Mouse (Mus musculus): Measurements from ENCODE around the gene Itih4.
A peak's percentile ranks its signal among the peaks of the same experiment; 100 is the strongest.

Gene Itih4

DNA sequence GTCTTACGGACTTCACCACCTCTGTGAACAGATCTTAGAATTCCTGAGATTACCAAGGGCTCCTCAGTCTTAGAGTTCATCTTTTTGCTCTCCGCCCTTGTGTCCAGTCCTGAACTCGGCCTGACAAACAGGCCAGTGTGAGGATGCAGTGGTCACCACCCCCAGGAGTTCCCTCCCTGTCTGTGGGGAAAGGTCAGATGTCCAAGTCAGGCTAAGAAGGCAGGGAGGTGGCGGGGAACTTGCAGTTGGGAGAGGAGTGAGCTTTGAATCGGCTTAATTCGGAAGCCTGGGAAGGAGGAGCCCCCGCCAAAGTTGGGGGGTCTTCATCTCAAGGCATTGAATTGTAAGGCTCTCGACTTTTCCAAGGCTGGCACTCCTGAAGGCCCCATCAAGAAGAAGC lies 6.0 kb upstream of the Itih4 start:
- no peak for DNase-seq

DNA sequence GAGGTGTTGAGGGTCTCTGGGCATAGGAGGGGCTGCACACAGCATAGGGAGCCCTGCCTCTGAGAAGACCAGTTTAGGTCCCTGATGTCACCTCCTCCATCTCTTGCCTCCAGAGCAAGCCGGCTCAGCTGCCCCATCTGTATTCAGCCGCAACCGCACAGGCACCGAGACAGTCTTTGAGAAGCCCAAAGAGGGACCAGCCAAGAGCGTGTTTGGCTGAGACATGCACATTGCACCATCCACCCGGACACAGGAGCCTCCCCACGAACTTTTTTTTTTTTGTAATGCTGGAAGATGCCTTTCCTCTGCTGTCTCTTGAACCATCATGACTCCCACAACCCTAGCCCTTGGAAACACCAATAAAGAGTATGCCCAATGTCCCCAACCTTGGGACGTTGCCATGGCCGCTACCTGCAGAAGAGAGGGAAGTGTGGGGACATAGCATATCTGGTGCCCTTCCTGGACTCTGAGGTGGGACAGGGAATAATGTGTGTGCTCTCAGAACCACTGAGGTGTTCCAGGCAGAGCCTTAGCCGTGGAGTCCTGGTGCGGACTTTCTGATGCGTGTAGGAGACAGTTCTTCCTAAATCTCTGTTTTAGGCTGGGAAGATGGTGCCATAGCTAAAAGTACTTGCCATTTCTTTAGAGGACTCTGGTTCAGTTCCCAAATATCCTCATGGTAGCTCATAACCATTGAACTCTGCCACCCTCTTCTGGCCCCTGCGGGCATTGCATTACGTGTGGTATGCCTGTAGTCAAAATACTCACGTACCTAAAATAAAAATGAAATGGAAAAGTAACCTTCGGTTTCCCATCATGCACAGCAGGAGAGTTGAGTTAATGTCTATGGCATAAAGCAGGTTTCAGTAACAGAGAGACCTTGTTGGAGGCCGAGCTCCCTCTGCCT lies 5.2 kb upstream of the Itih4 start:
- DNase-seq, result peak; percentile 45 to 69

DNA sequence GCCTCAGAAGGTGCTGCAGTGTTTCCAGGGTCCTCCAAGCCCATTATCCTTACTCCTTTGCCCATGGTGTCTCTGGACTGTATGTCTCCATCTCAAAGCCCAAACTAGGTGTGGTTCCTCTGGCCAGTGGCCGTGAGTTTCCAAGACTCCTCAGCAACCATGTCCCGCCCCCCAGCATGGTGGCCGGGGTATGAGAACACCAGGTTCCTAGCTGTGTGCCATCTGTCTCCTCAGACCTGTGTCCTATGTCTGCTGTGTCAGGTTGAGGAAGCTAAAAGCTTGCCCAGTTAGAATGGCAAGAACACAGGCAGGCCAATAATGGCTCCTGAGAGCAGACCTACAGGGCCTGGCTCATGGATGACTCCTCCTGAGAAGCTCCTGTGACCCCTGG lies 4.6 kb upstream of the Itih4 start:
- DNase-seq, result no peak

DNA sequence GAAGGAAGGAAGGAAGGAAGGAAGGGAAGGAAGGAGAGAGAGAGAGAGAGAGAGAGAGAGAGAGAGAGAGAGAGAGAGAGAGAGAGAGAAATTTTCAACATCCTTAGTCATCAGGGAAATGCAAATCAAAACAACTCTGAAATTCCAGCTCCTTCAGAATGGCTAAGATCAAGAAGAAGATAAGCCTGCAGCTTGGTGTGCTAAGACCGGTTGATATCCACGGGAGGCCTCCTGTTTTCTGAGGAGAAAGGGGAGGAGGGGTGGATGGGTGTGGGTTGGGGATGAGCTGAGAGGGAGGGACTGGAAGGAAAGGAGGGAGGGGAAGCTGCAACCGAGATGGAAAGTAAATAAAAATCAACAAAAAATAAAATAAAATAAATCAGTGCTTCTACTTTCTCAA lies 978 bp upstream of the Itih4 start:
- DNase-seq, result no peak

DNA sequence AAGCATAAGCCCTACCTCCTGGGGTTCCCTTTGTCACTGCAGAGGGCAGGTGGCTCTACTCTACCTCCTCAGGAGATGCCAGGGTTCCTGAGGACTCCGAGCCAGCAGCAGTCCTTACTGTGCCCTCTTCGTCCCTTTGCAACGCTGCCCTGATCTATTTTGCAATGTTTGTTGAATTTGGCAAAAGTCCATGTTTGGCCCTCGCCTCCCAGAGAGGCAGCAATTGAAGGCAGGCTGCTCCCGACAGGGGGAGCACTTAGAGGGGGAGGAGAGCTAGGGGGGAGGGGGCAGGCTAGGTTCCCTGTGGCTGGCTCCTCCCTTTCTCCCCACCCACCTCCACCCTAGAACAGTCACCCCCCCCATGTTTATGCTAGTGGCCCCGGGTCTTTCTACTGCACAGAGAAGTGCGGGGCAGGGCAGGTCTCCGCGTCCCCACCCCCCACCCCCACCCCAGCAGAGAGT lies 2.0 kb downstream of the Itih4 start:
- DNase-seq, result peak; percentile 27 to 56

DNA sequence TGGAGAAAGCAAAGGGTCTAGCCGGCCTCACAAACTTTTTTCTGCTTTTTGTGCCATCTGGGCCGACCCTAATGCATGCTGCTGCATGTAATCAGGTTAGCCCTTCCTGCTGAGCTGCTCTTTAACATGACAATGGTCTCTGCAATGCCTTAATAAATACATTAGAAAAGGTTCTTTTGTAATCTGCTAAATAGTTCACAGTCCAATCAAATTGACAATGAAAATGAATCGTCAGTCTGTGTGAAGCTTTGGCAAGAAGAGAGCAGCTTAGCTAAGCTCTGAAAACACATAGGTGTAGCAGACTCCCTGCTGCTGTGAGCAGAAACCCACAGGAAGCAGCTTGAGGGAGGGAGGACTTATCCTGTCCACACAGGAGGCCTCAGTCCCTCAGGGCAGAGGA lies 13.7 kb downstream of the Itih4 start:
- DNase-seq, result no peak

DNA sequence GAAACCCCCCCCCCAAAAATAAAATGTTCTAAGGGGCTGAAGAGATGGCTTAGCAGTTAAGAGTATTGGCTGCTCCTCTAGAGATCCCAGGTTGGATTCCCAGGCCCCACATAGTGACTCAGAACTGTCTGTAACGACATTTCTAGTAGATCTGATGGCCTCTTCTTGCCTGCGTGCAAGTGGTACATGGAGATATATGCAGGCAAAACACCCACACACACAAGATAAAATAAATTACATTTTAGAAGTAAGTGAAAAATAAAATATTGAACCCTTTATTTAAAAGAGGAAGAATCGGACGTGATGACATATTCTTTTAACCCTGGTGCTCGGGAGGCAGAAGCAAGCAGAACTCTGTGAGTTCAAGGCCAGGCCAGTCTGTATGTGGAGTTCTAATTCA lies 16.4 kb downstream of the Itih4 start:
- DNase-seq, result no peak

DNA sequence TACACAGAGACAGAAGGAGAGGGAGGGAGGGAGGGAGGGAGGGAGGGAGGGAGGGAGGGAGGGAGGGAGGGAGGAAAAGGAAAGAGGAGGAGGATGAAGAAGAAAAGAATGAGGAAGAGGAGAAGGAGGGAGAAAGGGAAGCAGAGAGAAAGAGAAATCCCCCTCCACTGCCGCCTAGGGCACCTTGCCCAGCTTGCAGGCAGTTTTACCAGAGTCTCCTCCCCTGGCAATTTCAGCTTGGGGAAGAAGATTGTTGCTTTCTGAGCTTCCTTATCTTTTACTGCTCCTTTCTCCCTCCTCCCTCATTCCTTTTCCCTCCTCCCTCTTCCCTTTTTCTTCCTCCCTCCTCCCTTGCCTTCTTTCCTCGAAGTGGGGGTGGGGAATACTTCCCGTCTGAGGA lies 16.8 kb downstream of the Itih4 start:
- DNase-seq, result no peak

DNA sequence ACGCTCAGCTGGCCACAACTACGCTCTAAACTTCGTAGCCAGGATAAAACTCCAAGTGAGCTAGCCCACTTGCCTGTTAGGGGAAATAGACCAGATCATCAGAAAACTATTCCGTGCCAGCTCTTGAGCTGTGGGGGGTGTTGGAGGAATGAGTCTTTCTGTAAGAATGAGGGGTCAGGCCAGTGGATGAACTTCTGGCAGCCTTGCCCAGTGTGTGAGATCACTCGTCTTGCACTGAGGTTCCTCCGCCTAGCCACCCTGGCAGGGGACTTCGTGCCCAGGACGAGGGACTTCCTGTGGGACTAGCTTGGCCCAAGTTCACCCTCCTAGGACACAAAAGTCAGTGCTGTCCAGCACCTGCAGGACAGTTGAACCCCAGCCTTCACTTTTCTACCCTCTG lies 18.0 kb downstream of the Itih4 start:
- no peak for DNase-seq

DNA sequence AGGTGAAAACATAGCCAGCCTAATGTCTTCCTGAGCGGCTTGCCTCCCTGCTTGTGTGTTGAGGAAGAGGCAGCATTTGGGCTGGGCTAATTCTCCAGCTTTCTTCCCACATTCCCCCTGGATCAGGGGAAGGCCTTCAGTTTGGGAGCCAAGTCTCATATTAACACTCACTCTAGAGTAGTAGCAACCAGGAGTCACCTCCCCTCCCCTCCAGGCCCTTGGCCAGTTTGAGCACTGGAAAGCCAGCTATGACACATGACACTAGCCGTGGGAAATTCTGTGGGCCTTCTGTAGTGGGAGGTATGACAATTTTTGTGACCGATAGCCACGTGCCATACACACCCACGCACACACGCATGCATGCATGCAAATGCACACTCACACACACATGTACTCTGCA lies 19.7 kb downstream of the Itih4 start:
- no peak for DNase-seq

DNA sequence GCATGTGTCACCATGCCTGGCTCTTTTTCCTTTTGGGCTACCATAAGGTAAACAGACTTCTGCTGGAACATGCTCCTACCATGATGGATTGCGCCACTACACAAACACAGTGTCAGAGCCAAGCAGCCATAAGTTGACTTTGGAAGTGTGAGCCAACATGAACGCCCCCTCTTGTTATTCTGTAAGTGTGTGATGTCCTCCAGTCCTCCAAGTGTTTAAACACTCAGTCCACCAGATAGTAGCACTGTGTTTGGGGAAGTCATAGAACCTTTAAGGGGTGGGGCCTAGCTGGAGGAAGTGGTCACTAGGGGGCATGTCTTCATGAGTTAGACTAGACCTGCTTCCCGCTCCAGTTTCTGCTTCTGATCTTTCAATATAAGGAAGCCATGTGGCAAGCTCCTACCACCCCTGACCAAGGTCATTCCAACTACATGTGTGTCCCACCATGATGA lies 21.6 kb downstream of the Itih4 start:
- no peak for DNase-seq

DNA sequence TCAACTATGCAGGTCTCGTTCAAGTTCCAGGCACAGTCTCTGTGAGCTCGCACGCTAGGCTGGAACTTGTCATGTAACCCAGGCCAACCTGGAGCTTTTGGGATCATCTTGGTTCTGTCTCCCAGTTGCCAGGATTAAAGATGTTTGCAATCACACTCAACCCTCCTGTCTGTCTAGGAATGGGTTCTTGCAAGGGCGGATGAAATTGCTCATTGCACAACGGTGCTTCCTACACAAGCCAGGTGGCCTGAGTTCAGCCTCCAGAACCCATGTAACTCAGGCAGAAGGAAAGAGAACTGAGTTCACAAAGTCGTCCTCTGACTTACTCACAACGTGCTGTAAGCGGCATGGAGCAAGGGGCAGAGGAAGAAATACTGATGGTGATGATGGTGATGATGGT lies 24.9 kb downstream of the Itih4 start:
- DNase-seq, result no peak

DNA sequence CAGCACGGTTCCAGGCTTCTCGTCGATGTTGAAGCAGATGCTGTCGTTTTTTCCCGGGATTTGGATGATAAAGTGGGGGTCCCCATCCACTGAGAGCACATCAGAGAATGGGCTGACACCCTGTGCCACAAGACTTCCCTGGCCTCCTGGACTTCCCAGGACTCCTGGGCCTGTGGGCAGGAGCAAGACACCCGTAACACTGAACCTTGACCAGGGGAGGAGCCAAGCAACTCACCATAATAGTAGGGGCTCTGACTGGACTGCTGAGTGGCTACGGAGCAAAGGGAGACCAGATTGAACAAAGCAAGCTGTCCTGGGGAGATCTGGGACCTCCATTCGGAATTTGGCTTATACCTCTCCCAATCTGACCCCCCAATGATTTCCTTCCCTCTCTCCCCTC lies 26.4 kb downstream of the Itih4 start:
- peak; percentile 36 to 64 for DNase-seq

DNA sequence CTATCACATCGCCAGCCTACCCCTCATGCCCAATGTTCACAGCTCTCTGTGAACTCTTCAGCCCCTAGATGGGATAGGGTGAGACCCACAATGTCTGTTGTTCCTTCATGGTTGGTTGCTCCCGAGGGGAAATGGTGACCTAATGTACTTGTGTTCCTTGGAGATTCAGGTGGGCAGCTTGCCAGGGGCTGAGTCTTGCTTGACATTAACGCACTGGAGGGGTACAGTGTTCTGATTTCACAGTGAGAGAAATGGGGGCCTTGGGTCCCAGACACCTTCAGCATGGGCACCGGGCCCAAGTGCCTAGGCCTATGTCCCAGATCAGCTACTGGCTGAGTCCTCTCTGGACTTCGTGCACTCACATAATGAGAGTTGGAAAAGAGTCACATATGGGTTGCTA lies 27.1 kb downstream of the Itih4 start:
- peak; percentile 15 to 60 for DNase-seq

DNA sequence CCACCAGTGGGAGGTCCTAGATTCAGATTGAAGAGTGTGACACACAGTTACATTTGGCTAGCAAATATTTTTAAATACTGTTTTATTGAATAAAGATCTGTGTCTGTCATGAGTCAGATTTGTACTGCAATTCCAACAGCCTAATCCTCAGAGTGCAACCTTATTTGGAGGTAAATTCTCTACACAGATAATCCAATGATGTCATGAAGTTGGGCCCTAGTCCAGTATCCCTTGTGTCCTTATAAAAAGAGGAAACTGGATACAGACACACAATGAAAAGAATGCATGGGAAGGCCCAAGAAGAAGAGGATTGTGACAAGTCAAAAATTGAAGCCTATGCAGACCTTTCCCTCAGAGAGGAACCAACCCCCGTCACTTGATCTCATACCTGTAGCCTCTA lies 30.2 kb downstream of the Itih4 start:
- no peak for DNase-seq

DNA sequence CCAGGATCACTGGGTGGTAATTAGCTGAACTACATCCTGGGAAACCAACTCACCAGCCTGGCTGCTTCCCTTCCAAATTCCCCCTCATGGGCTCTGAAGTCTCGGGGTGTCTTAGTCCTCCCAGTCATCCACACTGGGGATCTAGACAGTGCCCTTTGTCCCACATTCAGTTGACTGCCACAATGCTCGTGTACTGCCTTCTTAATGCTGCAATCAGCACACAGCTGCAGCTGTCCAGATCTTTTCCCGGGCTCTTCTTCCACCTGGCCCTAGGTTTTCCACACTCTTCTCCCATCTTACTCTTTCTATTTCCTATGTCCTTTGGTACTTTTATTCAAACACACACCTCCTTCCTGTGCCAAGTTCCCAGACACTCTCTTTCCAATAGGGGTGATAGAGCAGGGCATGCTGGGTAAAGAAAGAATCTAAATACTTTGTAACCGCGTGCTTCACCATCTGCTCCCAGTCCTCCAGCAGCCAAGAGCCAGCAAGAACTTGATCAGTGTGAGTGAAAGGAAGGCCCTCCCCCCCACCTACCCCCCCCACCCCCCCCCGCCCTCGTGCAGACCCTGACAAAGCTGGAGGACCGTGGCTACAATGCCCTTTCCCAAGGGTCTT lies 35.9 kb downstream of the Itih4 start:
- no peak for DNase-seq

DNA sequence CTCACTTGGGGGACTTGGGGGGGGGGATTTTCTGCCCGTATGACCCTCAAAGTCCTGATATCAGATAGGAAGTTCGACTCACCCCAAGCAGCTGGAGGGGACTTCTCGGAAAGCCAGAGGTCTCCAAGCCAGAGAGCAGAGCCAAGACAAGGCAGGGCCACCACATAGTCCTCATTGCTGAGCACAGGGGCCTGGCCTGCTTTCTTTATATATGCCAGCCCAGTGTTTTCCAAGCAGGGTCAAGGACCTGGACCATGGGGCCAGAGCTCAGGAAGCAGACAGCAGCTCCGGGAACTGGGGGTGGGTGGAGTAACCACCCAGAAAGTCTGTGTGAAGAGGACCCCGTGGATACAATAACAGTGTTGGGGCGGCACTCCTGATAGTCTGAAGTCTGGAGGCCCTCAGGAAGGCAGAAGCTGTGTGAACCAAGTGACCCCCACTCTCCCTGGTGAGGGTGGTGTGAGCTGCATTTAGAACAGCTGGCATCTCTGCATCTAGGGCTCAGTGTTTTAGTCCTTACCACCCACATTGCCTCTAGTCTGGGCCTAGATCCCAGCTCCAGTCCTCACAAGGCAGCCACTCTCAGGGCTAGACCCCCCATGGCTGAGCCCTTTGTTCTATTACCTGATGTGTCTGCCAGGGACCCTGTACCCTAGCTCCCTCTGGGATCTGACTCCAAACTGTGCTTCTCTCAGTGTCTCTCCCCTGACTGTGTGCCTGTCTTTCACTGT lies 37.3 kb downstream of the Itih4 start, which contains the start of gene Itih3:
TSS of gene Itih3 (minus strand) at position 386 of the 731 bp plus-strand sequence.
- DNase-seq, result no peak

DNA sequence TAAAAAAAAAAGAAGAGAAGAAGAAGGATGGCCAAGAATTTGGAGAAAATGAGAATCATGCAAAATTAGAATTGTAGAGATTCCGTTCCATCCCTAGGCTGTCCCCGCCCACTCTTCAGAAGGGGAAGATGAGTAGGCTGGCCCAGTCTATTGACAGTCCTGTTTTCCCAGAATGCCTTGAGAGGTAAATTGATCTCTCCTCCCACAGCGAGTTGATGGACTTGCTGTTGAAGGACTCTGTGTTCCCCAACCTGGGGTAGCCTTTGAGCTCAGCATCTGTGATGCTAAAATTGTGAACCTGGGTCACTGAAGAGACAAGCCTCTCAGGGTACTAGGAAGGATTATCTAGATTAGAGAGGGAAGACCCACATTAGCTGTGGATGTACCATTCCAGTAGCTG lies 39.2 kb downstream of the Itih4 start:
- DNase-seq, result no peak

DNA sequence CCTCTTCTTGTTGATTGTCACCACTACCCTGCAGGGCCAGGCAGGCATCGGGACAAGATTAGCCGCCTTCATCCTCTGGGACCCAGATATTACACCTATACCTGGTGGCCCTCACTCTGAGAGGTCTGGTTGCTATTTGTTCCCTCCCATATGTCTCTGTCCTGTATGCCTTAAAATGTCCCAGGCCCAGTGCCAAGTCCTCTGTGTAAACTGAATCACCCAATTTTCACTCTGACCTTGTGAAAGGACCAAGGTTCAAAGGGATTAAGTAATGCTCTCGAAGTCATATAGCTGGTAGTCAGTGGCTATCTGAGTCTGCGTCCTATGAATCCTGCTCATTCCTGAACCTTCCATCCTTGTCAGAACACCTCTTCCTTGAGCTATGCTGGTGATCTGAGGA lies 44.1 kb downstream of the Itih4 start:
- no peak for DNase-seq

DNA sequence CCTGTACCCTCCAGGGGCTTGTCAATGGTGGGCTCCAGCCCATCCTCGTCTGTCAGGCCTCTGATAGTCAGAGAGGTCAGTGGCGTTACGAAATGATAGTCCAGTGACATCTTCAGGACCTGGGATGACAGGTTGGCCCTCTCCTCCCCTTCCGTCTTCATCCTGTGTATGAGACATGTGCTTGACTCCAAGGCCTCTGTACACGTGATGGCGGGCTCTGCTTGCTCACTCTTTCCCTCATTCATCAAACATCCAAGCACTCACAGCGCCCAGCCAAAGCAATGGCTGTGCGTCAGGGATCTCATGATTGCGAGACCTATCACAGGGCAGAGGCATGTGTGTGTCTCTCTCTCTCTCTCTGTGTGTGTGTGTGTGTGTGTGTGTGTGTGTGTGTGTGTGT lies 47.1 kb downstream of the Itih4 start:
- DNase-seq, result no peak

DNA sequence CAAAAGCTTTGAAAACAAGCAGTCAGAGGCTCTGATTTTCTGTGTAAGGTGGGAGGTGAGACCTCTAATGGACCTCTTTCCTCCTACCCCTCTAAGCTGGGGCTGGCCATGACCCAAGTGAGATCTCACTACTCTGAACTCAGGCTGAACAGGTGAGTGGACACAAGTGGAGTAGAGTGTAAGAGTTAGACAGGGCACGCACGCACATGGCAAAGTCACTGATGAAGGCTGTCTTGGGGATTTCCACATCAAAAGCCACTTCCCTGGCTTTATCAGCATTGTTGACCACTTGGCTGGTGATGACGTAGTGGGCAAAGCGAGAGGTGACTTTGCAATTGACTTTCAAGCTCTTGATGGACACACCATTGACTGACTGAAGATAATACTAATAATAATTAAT lies 56.0 kb downstream of the Itih4 start:
- DNase-seq, result no peak

DNA sequence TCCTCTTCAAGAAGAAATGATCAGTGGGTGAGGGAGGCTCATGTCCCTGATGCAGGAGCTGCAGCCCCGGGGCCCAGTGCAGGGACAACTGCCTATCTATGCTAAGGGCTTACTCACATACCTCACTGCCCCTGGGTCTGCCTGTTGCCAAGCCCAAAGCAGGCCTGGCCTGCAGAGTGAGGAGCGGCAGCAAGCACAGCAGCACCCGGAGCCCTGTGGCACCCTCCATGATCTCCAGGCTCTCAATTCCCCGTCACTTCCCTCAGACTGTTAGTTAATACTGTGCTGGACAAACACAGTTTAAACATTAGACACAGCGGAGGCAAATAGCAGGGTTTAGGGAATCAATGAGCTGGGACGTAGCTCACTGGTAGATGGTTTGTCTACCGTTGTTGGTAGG lies 56.8 kb downstream of the Itih4 start, which contains the start of gene Itih1:
TSS of gene Itih1 (minus strand) at position 252 of the 400 bp plus-strand sequence.
- peak; percentile 23 to 38 for DNase-seq

DNA sequence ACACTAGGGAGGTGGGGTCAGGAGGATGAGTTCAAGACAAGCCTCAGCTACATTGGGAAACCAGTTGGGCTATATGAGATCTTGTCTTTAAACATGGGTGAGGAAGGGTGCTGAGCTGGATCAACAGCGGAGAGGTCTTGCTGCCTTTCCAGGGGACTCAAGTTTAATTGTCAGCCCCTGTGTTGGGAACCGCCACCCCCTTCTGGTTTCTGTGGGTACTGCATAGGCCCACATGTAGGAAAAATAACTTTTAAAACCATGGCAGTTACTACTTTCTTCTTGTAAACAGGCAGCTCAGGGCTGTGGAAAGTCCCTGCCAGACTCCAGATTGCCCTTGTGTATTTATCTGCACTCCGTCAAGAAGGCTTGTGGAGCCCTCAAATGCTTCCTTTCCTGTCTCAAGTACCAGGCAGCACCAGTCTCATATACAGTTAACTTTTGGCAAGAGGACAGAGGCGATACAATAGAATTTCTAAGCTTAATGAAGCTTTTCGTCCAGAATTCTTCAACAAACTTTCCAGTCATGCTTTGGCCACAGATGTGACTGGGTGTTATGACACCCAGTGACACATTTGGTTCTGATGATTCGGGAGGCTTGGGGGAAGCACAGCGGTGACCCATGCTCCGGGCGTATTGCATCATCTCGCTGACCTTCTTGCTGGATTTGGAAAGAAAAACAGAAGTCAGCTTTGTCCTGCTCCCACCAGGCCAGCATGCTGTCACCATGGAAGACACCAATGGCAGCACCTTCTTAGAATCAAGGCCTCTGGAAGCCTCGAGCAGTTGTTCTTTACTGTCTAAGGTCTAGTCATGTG lies 57.8 kb downstream of the Itih4 start:
- peak; percentile 22 to 68 for DNase-seq
